Mouse (Mus musculus) cortical plate, adult 2 months (tissue): Measurements from ENCODE around the gene Nudt5. TPM values are rescaled to one million over a fixed set of nuclear protein-coding genes. Genes with fewer than 3 reads are reported as not detected.

ENCODE experiments used
- H3K27ac ChIP-seq: fragments of 200-500 bp; 2 replicates; pipeline ENCODE4 v1.5.1; 2012; ENCODE audit warnings: low read length, control low read depth, inconsistent platforms; ENCODE audit not compliant: insufficient read depth
- H3K4me1 ChIP-seq: fragments of 200-500 bp; 2 replicates; pipeline ENCODE4 v1.6.1; 2011; ENCODE audit warnings: low read length; ENCODE audit not compliant: control insufficient read depth, insufficient read depth
- H3K4me3 ChIP-seq: fragments of 200-500 bp; 2 replicates; pipeline ENCODE4 v1.5.1; 2011; ENCODE audit warnings: mild to moderate bottlenecking, low read length, control low read depth; ENCODE audit not compliant: insufficient read depth
- CTCF ChIP-seq: fragments of 200-500 bp; IDR thresholded peaks from 2 replicates; pipeline ENCODE4 v1.5.1; 2011; ENCODE audit warnings: mild to moderate bottlenecking, control low read depth, low read length; ENCODE audit not compliant: insufficient read depth; ENCODE audit errors: extremely low read depth
- POLR2A ChIP-seq: fragments of 200-500 bp; IDR thresholded peaks from 2 replicates; pipeline ENCODE4 v1.6.1; 2011; ENCODE audit warnings: mild to moderate bottlenecking, low read length, control low read depth; ENCODE audit not compliant: insufficient read depth; ENCODE audit errors: extremely low read depth
- polyA plus RNA-seq: library from polyadenylated mRNA; depleted of rRNA; stranded (reverse); fragments of >200 nt; gene quantifications from 2 replicates; pipeline ENCODE4 v1.2.3, GENCODE M21; 2012; rRNA removed

The Nudt5 gene
- polyA plus RNA-seq, 1 experiment = 12.4 TPM

DNA sequence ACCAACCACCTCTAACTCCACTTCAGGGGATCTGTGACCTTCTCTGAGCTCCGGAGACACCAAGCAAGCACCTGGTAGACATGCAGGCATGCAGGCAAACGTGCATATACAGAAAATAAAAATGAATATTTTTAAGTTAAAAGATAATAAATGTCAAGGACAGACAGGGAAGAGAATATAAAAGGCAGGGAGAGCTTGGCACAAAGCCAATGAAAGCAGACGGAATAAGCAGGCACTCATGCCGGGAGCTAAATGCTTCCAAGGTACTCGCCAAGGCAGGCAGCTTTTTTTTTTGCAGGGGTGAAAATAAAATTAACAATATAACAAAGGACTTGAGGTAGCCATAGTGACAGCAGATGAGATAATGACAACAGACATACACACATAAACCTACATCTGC, 61.3 kb downstream of the Nudt5 start:
- H3K4me3 ChIP-seq = no peak overlapping the region
- H3K4me1 ChIP-seq = no peaks in the 10 kb centered on the region
- H3K27ac ChIP-seq = no peak overlapping the region
- TF ChIP-seq POLR2A (no peak), CTCF (no peak)

GRCm38 (mm10) chr2:5906625-5907024, 61.8 kb downstream of the Nudt5 start:
- TF ChIP-seq POLR2A = no peak
- TF ChIP-seq CTCF = peak; percentile 40; the same call in 1 of the 2 replicates
- no peak overlapping the region for H3K4me3 ChIP-seq
- no peak overlapping the region for H3K27ac ChIP-seq
- H3K4me1 ChIP-seq = no peaks in the 10 kb centered on the region

DNA sequence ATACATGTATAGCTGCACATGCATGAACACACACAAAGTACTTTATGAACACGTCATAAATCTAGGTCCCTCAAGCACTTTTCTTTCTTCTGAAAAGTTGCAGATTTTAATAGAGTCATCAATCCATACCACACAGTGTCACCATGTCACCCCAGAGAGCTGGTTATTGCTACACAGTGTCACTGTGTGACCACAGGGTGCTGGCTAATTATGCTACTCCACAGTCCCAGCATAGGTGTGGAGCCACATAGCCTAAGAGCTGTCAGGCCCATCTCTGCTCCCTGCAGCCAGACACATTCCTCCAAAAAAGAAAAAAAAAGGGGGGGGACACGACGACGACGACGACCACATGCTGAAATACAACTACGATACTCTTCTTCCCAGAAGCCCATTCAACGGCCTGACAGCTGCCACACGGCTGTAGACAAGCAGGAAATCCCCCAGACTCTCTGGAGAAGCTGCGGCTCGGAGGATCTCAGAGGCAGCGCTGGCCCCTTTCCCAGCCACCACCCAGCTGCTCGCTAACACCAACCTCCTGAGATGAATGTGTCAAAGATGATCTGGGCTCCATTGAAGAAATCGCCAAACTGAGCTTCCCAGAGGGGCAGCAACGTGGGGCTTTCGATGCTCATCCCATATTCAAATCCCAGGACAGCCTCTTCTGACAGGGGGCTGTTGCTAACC, 66.6 kb downstream of the Nudt5 start:
- H3K4me1 ChIP-seq = no peaks in the 10 kb centered on the region
- no peak overlapping the region for H3K4me3 ChIP-seq
- no peak overlapping the region for H3K27ac ChIP-seq
- TF ChIP-seq POLR2A (no peak), CTCF (no peak)

Other genes starting within 250 kb of the Nudt5 start
- gene Camk1d, start 130.5 kb upstream of the Nudt5 start, polyA plus RNA-seq = 39.9 and 40.1 TPM in 2 replicates
- gene Cdc123, start 145 bp downstream of the Nudt5 start, polyA plus RNA-seq = 118 and 126 TPM in 2 replicates
- gene Gm13199, start 17.9 kb downstream of the Nudt5 start, polyA plus RNA-seq = 4.9 and 6.5 TPM in 2 replicates
- gene Sec61a2, start 50.4 kb downstream of the Nudt5 start, polyA plus RNA-seq = 171 and 187 TPM in 2 replicates
- gene Dhtkd1, start 97.8 kb downstream of the Nudt5 start, polyA plus RNA-seq = 8.6 and 9.0 TPM in 2 replicates
- 19.0 and 20.8 TPM in 2 replicates for gene Upf2, start 106.5 kb downstream of the Nudt5 start, polyA plus RNA-seq